Mouse (Mus musculus): ENCODE measurements around the gene Homer1. TPM values are rescaled to one million over a fixed set of nuclear protein-coding genes. Genes with fewer than 3 reads are reported as not detected.
A peak's percentile ranks its signal among the peaks of the same experiment; 100 is the strongest.

The Homer1 gene
- polyA plus RNA-seq, 1 experiment = 27.4 TPM

DNA sequence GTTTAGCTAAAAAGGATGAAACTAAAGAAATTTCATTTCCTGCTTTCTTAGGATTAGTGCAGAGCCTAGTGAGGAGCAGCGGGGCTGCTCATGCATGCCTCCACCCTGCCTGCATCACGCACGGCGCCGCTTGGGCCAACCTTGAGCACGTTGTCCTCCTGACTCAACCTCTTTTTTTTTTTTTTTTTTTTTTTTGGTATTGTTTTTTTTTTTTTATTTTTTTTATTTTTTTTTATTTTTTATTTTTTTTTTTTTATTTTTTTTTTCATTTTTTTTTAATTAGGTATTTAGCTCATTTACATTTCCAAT lies 55.8 kb downstream of the Homer1 start:
- H3K4me1 ChIP-seq (ENCODE audit: control insufficient read depth, insufficient read depth, low read length) = no peaks in the 10 kb centered on the region
- no peak overlapping the region for H3K9ac ChIP-seq (ENCODE audit: low read depth, poor library complexity, severe bottlenecking)
- H3K36me3 ChIP-seq (ENCODE audit: control insufficient read depth, insufficient read depth, low read length, poor library complexity, severe bottlenecking) = no peaks in the 10 kb centered on the region
- no peaks in the 10 kb centered on the region for H3K9me3 ChIP-seq (replicated peaks; ENCODE audit: control insufficient read depth, insufficient read depth, low read length, poor library complexity, severe bottlenecking)
- H3K27ac ChIP-seq (ENCODE audit: insufficient read depth, low read length) = no peak overlapping the region
- TF ChIP-seq EP300 (IDR thresholded peaks at IDR 0.05; ENCODE audit: insufficient read depth, low read depth, low read length) (no peak), CTCF (IDR thresholded peaks at IDR 0.05; ENCODE audit: low read depth, low read length) (no peak), POLR2A (IDR thresholded peaks at IDR 0.05; ENCODE audit: insufficient read depth, low read length) (no peak)
- H3K27me3 ChIP-seq (ENCODE audit: control insufficient read depth, insufficient read depth, low read length, poor library complexity, severe bottlenecking) = no peaks in the 10 kb centered on the region
- no peak overlapping the region for H3K4me3 ChIP-seq (ENCODE audit: low read depth, low read length)

DNA sequence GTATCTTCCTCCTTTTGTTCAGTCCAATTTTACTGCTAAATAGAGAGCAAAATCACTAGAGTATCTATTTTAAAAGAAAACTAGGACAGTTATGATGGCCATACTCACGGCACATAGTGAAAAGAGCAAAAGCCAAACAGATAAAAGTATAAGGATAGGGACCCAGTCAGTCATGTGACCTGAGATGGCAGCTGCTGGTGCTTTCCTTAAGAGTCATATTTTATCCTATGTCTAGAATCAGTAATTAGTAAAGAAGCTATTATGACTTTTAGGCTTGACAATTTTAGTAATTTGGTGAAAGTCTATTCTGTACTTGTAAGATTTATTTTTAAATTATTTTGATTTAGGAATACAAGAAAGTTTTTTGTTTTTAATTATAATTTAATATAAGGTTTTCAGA lies 59.1 kb downstream of the Homer1 start:
- H3K9me3 ChIP-seq (replicated peaks; ENCODE audit: control insufficient read depth, insufficient read depth, low read length, poor library complexity, severe bottlenecking) = no peaks in the 10 kb centered on the region
- no peaks in the 10 kb centered on the region for H3K27me3 ChIP-seq (ENCODE audit: control insufficient read depth, insufficient read depth, low read length, poor library complexity, severe bottlenecking)
- H3K4me3 ChIP-seq (ENCODE audit: low read depth, low read length) = no peak overlapping the region
- no peak overlapping the region for H3K27ac ChIP-seq (ENCODE audit: insufficient read depth, low read length)
- no peaks in the 10 kb centered on the region for H3K36me3 ChIP-seq (ENCODE audit: control insufficient read depth, insufficient read depth, low read length, poor library complexity, severe bottlenecking)
- no peak for TF ChIP-seq POLR2A (IDR thresholded peaks at IDR 0.05; ENCODE audit: insufficient read depth, low read length)
- no peak overlapping the region for H3K9ac ChIP-seq (ENCODE audit: low read depth, poor library complexity, severe bottlenecking)
- no peaks in the 10 kb centered on the region for H3K4me1 ChIP-seq (ENCODE audit: control insufficient read depth, insufficient read depth, low read length)

DNA sequence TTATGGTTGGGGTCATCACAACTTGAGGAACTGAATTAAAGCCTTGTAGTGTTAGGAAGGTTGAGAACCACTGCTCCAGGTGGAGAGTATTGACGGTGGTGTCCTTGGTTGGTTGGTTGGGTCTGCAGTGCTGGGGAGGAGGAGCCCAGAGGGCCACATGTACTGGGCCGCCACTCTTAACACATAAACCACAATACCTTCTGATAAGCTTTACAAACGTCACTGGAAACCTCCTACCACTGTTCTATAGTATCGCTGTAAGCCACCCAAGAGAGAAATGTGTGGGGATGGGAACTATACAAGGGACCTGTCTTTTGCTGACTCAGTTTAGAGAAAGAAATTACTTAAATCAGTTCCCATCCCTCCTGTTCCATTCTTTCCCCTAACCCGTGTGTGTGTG lies 68.1 kb downstream of the Homer1 start:
- no peaks in the 10 kb centered on the region for H3K9me3 ChIP-seq (replicated peaks; ENCODE audit: control insufficient read depth, insufficient read depth, low read length, poor library complexity, severe bottlenecking)
- H3K4me3 ChIP-seq (ENCODE audit: low read depth, low read length) = no peak overlapping the region
- H3K27me3 ChIP-seq (ENCODE audit: control insufficient read depth, insufficient read depth, low read length, poor library complexity, severe bottlenecking) = no peaks in the 10 kb centered on the region
- TF ChIP-seq CTCF (IDR thresholded peaks at IDR 0.05; ENCODE audit: low read depth, low read length) (no peak), EP300 (IDR thresholded peaks at IDR 0.05; ENCODE audit: insufficient read depth, low read depth, low read length) (no peak), POLR2A (IDR thresholded peaks at IDR 0.05; ENCODE audit: insufficient read depth, low read length) (no peak)
- H3K9ac ChIP-seq (ENCODE audit: low read depth, poor library complexity, severe bottlenecking) = no peak overlapping the region
- H3K27ac ChIP-seq (ENCODE audit: insufficient read depth, low read length) = no peak overlapping the region
- no peaks in the 10 kb centered on the region for H3K36me3 ChIP-seq (ENCODE audit: control insufficient read depth, insufficient read depth, low read length, poor library complexity, severe bottlenecking)
- H3K4me1 ChIP-seq (ENCODE audit: control insufficient read depth, insufficient read depth, low read length) = no peaks in the 10 kb centered on the region

DNA sequence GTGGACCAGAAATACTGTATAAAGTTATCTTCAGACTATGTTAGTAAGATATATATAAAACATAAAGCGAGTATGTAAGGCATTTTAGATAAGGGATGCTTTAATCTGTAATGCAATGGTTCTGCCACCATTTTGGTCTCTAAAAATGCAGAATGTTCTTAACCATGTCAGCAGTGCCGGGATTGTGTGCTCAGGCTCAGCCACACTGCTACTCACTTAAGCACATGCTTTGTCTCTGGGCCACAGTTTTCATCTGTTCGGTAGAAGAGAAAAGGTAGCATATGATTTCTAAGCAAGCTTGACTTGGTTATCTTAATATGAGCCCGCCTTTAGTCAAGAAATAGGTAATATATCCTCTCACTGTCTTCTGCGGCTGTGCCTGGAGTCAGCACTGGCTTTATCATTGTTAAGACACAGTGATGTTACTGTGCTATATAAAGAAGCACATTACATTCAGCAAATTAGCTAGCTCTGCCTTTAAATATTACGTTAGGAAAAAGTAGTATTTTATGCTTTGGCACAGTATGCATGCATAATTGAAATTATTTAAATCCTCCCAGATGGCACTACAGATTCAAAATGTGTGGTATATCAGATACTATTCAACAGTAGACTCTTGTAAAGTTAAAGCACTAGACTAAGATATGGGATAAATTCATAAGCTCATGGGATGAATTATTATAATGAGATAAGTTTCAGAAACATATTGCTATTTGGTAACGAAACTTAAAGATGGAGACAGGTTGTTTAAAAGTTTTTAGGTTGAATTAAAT lies 69.6 kb downstream of the Homer1 start:
- TF ChIP-seq POLR2A (IDR thresholded peaks at IDR 0.05; ENCODE audit: insufficient read depth, low read length) = no peak
- no peak for TF ChIP-seq CTCF (IDR thresholded peaks at IDR 0.05; ENCODE audit: low read depth, low read length)
- no peak for TF ChIP-seq EP300 (IDR thresholded peaks at IDR 0.05; ENCODE audit: insufficient read depth, low read depth, low read length)
- Histone ChIP-seq H3K36me3 (ENCODE audit: control insufficient read depth, insufficient read depth, low read length, poor library complexity, severe bottlenecking) (no peaks in the 10 kb centered on the region), H3K9me3 (replicated peaks; ENCODE audit: control insufficient read depth, insufficient read depth, low read length, poor library complexity, severe bottlenecking) (no peaks in the 10 kb centered on the region), H3K4me3 (ENCODE audit: low read depth, low read length) (no peak overlapping the region), H3K9ac (ENCODE audit: low read depth, poor library complexity, severe bottlenecking) (no peak overlapping the region), H3K27me3 (ENCODE audit: control insufficient read depth, insufficient read depth, low read length, poor library complexity, severe bottlenecking) (no peaks in the 10 kb centered on the region), H3K4me1 (ENCODE audit: control insufficient read depth, insufficient read depth, low read length) (no peaks in the 10 kb centered on the region), H3K27ac (ENCODE audit: insufficient read depth, low read length) (no peak overlapping the region)

DNA sequence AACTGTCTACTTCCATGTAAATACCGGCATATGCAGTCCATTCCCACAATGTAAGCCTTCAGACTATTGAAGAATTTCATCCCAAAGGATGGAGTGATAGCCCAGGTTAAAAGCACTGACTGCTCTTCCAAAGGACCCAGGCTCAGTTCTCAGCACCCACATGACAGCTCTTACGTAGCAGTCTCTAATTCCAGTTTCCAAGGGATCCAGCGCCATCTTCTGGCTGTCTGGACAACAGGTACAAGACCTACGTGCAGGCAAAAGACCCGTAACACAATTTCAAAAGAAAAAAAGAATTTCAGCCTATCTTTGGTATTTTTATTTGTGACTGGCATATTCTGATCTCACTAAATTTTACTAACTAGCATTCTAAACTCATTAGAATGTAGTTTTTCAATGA lies 75.0 kb downstream of the Homer1 start:
- no peaks in the 10 kb centered on the region for H3K9me3 ChIP-seq (replicated peaks; ENCODE audit: control insufficient read depth, insufficient read depth, low read length, poor library complexity, severe bottlenecking)
- TF ChIP-seq CTCF (IDR thresholded peaks at IDR 0.05; ENCODE audit: low read depth, low read length) (peak; percentile 37), POLR2A (IDR thresholded peaks at IDR 0.05; ENCODE audit: insufficient read depth, low read length) (no peak)
- H3K36me3 ChIP-seq (ENCODE audit: control insufficient read depth, insufficient read depth, low read length, poor library complexity, severe bottlenecking) = no peaks in the 10 kb centered on the region
- no peak overlapping the region for H3K9ac ChIP-seq (ENCODE audit: low read depth, poor library complexity, severe bottlenecking)
- no peak overlapping the region for H3K4me3 ChIP-seq (ENCODE audit: low read depth, low read length)
- H3K4me1 ChIP-seq (ENCODE audit: control insufficient read depth, insufficient read depth, low read length) = no peaks in the 10 kb centered on the region
- no peak overlapping the region for H3K27ac ChIP-seq (ENCODE audit: insufficient read depth, low read length)
- no peaks in the 10 kb centered on the region for H3K27me3 ChIP-seq (ENCODE audit: control insufficient read depth, insufficient read depth, low read length, poor library complexity, severe bottlenecking)

GRCm38 (mm10) chr13:93378493-93378892 lies 79.1 kb downstream of the Homer1 start:
- Histone ChIP-seq H3K4me3 (ENCODE audit: low read depth, low read length) (no peak overlapping the region), H3K4me1 (ENCODE audit: control insufficient read depth, insufficient read depth, low read length) (no peaks in the 10 kb centered on the region), H3K27me3 (ENCODE audit: control insufficient read depth, insufficient read depth, low read length, poor library complexity, severe bottlenecking) (no peaks in the 10 kb centered on the region), H3K36me3 (ENCODE audit: control insufficient read depth, insufficient read depth, low read length, poor library complexity, severe bottlenecking) (no peaks in the 10 kb centered on the region), H3K9ac (ENCODE audit: low read depth, poor library complexity, severe bottlenecking) (no peak overlapping the region), H3K9me3 (replicated peaks; ENCODE audit: control insufficient read depth, insufficient read depth, low read length, poor library complexity, severe bottlenecking) (no peaks in the 10 kb centered on the region), H3K27ac (ENCODE audit: insufficient read depth, low read length) (no peak overlapping the region)
- TF ChIP-seq EP300 (IDR thresholded peaks at IDR 0.05; ENCODE audit: insufficient read depth, low read depth, low read length) = no peak
- no peak for TF ChIP-seq POLR2A (IDR thresholded peaks at IDR 0.05; ENCODE audit: insufficient read depth, low read length)
- no peak for TF ChIP-seq CTCF (IDR thresholded peaks at IDR 0.05; ENCODE audit: low read depth, low read length)

Data from ES-Bruce4 (cell line).